Mouse (Mus musculus) forebrain, embryonic 10.5 days (tissue): Measurements from ENCODE around the gene Tpst1. TPM values are rescaled to one million over a fixed set of nuclear protein-coding genes. Genes with fewer than 3 reads are reported as not detected.

Experiments
- DNase-seq: peaks from one replicate; pipeline ENCODE4 v3.0.0-alpha.2; 2017; ENCODE audit warnings: low spot score; ENCODE audit errors: extremely low spot score
- H3K27ac ChIP-seq: fragments of 300-500 bp; sonication (generic); 2 replicates; pipeline ENCODE4 v1.5.1; 2016; ENCODE audit warnings: mild to moderate bottlenecking
- H3K27me3 ChIP-seq: fragments of 300-500 bp; sonication (generic); 2 replicates; pipeline ENCODE4 v1.6.1; 2016; ENCODE audit warnings: mild to moderate bottlenecking; ENCODE audit not compliant: poor library complexity, severe bottlenecking
- H3K36me3 ChIP-seq: fragments of 300-500 bp; sonication (generic); replicated peaks from 2 replicates; pipeline ENCODE4 v1.6.1; 2016; ENCODE audit warnings: mild to moderate bottlenecking, moderate library complexity
- H3K4me1 ChIP-seq: fragments of 300-500 bp; sonication (generic); 2 replicates; pipeline ENCODE4 v1.6.1; 2016
- H3K4me3 ChIP-seq: fragments of 300-500 bp; sonication (generic); 2 replicates; pipeline ENCODE4 v1.5.1; 2016; ENCODE audit warnings: mild to moderate bottlenecking, moderate library complexity
- H3K9me3 ChIP-seq: fragments of 300-500 bp; sonication (generic); 2 replicates; pipeline ENCODE4 v1.6.1; 2016; ENCODE audit warnings: mild to moderate bottlenecking, moderate library complexity
- WGBS: fragments of 180-500 bp; shearing (Covaris S2); methylation state at CpG from one replicate; pipeline ENCODE4 v1.1.7; 2016; 5-methylcytosine and 5-hydroxymethylcytosine counted together
- polyA plus RNA-seq: library from polyadenylated mRNA; unstranded; fragments of >200 nt; fragmentation: Nextera tagmentation; extraction: Ambion mirVana; gene quantifications from 2 replicates; pipeline ENCODE4 v1.2.1, GENCODE M21; 2016

Tpst1 gene
- polyA plus RNA-seq, 1 experiment from 2014 or later, result 57.0 TPM

- H3K27ac ChIP-seq, result no peak overlapping the region
- H3K4me1 ChIP-seq, result no peaks in the 10 kb centered on the region
- 89% methylated on average over 7 of the region's 7 CpGs for WGBS
- no peak for DNase-seq
- no peaks in the 10 kb centered on the region for H3K9me3 ChIP-seq
- H3K4me3 ChIP-seq, result no peak overlapping the region
- no peaks in the 10 kb centered on the region for H3K27me3 ChIP-seq
- H3K36me3 ChIP-seq, result peaks cover 95% of the 10 kb centered on the region
These were observed 28.9 kb upstream of the Tpst1 start for GRCm38 (mm10) chr5:130044201-130044695.

DNA sequence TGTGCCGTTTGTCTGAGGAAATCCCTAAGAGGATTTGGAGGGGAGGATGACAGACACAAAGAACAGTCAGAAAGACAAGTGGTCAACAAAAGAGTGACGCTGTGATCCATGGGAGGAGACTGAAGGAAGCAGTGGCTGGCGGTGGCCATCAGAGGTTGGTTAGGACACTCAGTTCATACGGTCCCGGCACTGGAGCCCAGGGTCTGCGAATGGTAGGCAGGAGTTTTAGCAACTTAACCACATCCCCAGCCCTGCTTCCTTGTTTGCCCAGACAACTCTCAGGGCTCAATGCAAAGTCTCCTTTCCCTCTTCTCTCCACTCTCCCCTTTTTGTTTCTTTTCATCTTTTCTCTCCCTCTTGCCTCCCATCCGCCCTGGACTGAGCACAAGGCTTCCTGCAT lies 27.0 kb upstream of the Tpst1 start:
- Histone ChIP-seq H3K27ac (no peak overlapping the region), H3K4me1 (no peaks in the 10 kb centered on the region), H3K36me3 (peaks cover 93% of the 10 kb centered on the region), H3K27me3 (no peaks in the 10 kb centered on the region), H3K9me3 (no peaks in the 10 kb centered on the region), H3K4me3 (no peak overlapping the region)
- 88% methylated on average over 7 of the region's 7 CpGs for WGBS
- no peak for DNase-seq

DNA sequence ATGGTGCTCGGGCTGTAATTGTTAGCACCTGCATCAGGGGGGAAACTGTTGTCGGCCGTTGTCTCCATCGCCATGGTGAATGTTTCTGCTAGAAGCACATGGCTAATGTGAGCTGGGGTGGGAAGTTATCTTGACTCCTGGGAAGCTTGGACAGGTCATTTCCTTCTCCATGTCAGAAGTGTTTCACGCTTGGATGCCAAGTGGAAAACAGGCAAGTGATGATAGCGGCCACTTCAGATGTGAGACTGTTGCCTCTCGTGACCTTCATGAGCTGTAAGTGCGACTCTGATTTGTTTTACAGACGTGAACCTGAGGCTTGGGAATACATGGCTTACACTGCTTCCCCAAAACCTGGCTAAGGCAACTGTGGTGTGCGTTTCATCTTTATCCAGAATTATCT lies 26.5 kb upstream of the Tpst1 start:
- peaks cover 93% of the 10 kb centered on the region for H3K36me3 ChIP-seq
- H3K9me3 ChIP-seq, result no peaks in the 10 kb centered on the region
- no peaks in the 10 kb centered on the region for H3K4me1 ChIP-seq
- WGBS, result 93% methylated on average over 10 of the region's 10 CpGs
- no peak overlapping the region for H3K4me3 ChIP-seq
- no peak for DNase-seq
- H3K27ac ChIP-seq, result no peak overlapping the region
- no peaks in the 10 kb centered on the region for H3K27me3 ChIP-seq

GRCm38 (mm10) chr5:130047013-130047412 lies 26.1 kb upstream of the Tpst1 start:
- Histone ChIP-seq H3K27me3 (no peaks in the 10 kb centered on the region), H3K9me3 (no peaks in the 10 kb centered on the region), H3K4me3 (no peak overlapping the region), H3K27ac (no peak overlapping the region), H3K4me1 (no peaks in the 10 kb centered on the region), H3K36me3 (peaks cover 91% of the 10 kb centered on the region)
- WGBS, result 81% methylated on average over 6 of the region's 6 CpGs
- DNase-seq, result no peak

- Histone ChIP-seq H3K27ac (no peak overlapping the region), H3K36me3 (peaks cover 88% of the 10 kb centered on the region), H3K9me3 (no peaks in the 10 kb centered on the region), H3K27me3 (no peaks in the 10 kb centered on the region), H3K4me1 (no peaks in the 10 kb centered on the region), H3K4me3 (no peak overlapping the region)
- no peak for DNase-seq
- 93% methylated on average over 15 of the region's 15 CpGs for WGBS
These were observed 24.2 kb upstream of the Tpst1 start for GRCm38 (mm10) chr5:130048786-130049520.

DNA sequence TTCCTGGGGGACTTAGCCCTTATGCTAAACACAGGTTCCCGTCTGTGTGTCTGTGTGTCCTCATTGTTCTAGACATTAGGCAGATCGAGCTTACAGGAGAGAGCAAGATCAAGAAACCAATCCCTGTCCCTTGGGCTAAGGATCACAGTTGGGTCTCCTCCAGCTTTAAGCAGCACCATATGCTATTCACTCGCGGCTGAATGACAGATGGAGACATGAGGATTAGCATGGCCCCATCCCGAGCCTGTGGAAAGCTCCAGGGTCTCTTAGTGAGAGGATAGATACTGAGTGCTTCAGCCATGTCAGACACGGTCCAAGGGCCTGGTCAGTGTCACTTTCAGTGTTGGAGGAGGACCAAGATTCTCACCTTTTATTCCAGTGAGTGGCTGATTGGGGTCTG lies 22.7 kb upstream of the Tpst1 start:
- 75% methylated on average over 6 of the region's 6 CpGs for WGBS
- peaks cover 82% of the 10 kb centered on the region for H3K36me3 ChIP-seq
- no peak overlapping the region for H3K27ac ChIP-seq
- H3K9me3 ChIP-seq, result no peaks in the 10 kb centered on the region
- no peaks in the 10 kb centered on the region for H3K27me3 ChIP-seq
- no peak overlapping the region for H3K4me3 ChIP-seq
- H3K4me1 ChIP-seq, result no peaks in the 10 kb centered on the region
- DNase-seq, result no peak

GRCm38 (mm10) chr5:130051073-130051860 lies 21.9 kb upstream of the Tpst1 start:
- Histone ChIP-seq H3K27ac (no peak overlapping the region), H3K4me1 (no peaks in the 10 kb centered on the region), H3K36me3 (peaks cover 78% of the 10 kb centered on the region), H3K9me3 (no peaks in the 10 kb centered on the region), H3K4me3 (no peak overlapping the region), H3K27me3 (no peaks in the 10 kb centered on the region)
- DNase-seq, result no peak
- 86% methylated on average over 15 of the region's 15 CpGs for WGBS

DNA sequence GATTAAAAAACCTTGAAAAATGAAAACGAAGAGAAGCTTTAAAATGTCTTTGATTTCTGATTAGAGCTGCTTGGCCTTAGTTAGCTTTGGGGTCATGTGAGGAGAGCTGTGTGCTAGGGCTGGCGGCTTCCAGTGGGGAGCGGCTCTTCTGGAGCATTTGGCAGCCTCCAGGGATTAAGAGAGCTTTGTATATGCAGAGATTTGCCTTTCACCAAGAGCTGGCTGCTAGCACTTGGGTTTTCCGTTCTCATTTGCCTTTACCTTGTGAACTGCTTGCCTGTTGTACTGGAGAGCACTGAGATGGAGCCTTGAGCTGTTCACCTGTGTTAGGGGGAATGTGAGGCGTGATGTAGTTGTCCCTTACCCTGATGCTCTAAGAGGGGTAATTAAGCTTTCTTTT lies 20.6 kb upstream of the Tpst1 start:
- H3K9me3 ChIP-seq, result no peaks in the 10 kb centered on the region
- H3K27me3 ChIP-seq, result no peaks in the 10 kb centered on the region
- no peak for DNase-seq
- H3K27ac ChIP-seq, result no peak overlapping the region
- no peaks in the 10 kb centered on the region for H3K4me1 ChIP-seq
- WGBS, result 76% methylated on average over 5 of the region's 5 CpGs
- H3K36me3 ChIP-seq, result peaks cover 65% of the 10 kb centered on the region
- H3K4me3 ChIP-seq, result no peak overlapping the region

DNA sequence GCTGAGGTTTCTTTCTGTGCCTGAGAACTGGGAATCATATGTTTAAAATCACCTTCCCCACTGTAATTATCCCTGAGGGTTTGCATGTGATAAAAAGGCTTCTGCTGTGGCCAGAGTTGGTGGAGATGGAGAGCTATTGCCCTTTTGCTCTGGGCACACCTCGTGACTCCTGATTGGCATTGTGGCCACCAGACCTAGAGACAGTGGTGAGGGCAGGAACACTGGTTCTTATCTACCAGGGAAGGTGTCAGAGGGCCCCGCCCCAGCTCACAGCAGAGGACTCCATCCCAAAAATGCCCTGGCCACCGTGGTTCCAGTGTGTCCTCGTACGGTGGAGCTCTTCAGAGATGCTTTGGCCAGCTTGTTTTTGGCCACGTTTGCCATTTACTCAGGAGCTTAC lies 20.2 kb upstream of the Tpst1 start:
- WGBS, result 87% methylated on average over 6 of the region's 6 CpGs
- peaks cover 67% of the 10 kb centered on the region for H3K36me3 ChIP-seq
- no peaks in the 10 kb centered on the region for H3K9me3 ChIP-seq
- H3K27ac ChIP-seq, result no peak overlapping the region
- no peaks in the 10 kb centered on the region for H3K4me1 ChIP-seq
- no peak overlapping the region for H3K4me3 ChIP-seq
- no peaks in the 10 kb centered on the region for H3K27me3 ChIP-seq
- no peak for DNase-seq

GRCm38 (mm10) chr5:130055688-130056087 lies 17.4 kb upstream of the Tpst1 start:
- WGBS, result 95% methylated on average over 4 of the region's 4 CpGs
- H3K27me3 ChIP-seq, result no peaks in the 10 kb centered on the region
- H3K4me1 ChIP-seq, result no peaks in the 10 kb centered on the region; the same call in 1 of the 2 replicates
- DNase-seq, result no peak
- H3K36me3 ChIP-seq, result peaks cover 71% of the 10 kb centered on the region
- H3K27ac ChIP-seq, result no peak overlapping the region
- no peak overlapping the region for H3K4me3 ChIP-seq
- H3K9me3 ChIP-seq, result no peaks in the 10 kb centered on the region

DNA sequence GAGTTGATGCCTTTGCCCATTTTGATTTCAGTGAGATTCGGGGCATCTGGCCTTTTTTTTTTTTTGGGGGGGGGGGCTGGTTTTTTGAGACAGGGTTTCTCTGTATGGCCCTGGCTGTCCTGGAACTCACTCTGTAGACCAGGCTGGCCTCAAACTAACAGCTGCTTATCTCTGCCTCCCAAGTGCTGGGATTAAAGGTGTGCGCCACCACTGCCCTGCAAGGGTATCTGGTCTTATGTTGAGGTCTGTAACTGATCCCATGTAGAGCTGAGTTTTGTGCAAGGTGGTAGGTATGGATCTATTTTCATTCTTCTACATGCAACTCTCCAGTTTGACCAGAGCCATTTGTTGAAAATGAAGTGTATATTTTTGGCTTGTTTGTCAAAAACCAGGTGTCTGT lies 16.8 kb upstream of the Tpst1 start:
- peaks cover 69% of the 10 kb centered on the region for H3K36me3 ChIP-seq
- no peak overlapping the region for H3K4me3 ChIP-seq
- no peaks in the 10 kb centered on the region for H3K27me3 ChIP-seq
- H3K27ac ChIP-seq, result no peak overlapping the region
- no peaks in the 10 kb centered on the region for H3K9me3 ChIP-seq
- no peak for DNase-seq
- 92% methylated on average over 2 of the region's 2 CpGs for WGBS
- H3K4me1 ChIP-seq, result no peaks in the 10 kb centered on the region; the same call in 1 of the 2 replicates

- no peak for DNase-seq
- 80% methylated on average over 12 of the region's 12 CpGs for WGBS
These were observed 13.5 kb upstream of the Tpst1 start for GRCm38 (mm10) chr5:130059413-130060328.

More at GRCm38 (mm10) chr5:130059413-130060328, 13.5 kb upstream of the Tpst1 start:
- Histone ChIP-seq H3K36me3 (peaks cover 57% of the 10 kb centered on the region), H3K27ac (peak overlapping the region; percentile 37; the same call in 1 of the 2 replicates), H3K27me3 (no peaks in the 10 kb centered on the region), H3K9me3 (no peaks in the 10 kb centered on the region), H3K4me1 (no peaks in the 10 kb centered on the region; the same call in 1 of the 2 replicates), H3K4me3 (no peak overlapping the region)
